Mouse (Mus musculus): ENCODE measurements around the gene Tubd1. TPM values are rescaled to one million over a fixed set of nuclear protein-coding genes. Genes with fewer than 3 reads are reported as not detected.

The Tubd1 gene
- polyA plus RNA-seq, 2 experiments from 2014 or later = 4.0 to 6.7 TPM

GRCm38 (mm10) chr11:86584898-86585597 is 40.3 kb downstream of the Tubd1 start:
- no peak for ATAC-seq

DNA sequence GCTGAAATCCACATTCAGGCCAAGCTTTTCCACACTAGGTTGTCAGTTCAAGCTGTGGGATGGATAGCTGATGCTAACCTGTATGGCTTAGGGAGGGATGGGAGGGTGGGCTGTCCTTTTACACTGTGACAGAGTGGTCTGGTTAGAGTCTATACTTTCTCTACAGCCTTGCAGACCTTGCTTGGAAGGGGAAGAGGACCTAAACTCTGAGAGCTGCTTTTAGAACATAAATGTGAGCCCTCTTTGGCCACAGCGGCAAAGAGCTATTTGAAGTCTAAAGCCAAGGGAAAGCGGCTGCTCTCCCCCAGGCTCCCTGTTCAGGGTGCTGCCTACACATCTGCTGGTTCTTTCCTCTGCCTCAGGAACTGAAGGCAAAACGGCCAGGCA is 40.8 kb downstream of the Tubd1 start:
- ATAC-seq = no peak

DNA sequence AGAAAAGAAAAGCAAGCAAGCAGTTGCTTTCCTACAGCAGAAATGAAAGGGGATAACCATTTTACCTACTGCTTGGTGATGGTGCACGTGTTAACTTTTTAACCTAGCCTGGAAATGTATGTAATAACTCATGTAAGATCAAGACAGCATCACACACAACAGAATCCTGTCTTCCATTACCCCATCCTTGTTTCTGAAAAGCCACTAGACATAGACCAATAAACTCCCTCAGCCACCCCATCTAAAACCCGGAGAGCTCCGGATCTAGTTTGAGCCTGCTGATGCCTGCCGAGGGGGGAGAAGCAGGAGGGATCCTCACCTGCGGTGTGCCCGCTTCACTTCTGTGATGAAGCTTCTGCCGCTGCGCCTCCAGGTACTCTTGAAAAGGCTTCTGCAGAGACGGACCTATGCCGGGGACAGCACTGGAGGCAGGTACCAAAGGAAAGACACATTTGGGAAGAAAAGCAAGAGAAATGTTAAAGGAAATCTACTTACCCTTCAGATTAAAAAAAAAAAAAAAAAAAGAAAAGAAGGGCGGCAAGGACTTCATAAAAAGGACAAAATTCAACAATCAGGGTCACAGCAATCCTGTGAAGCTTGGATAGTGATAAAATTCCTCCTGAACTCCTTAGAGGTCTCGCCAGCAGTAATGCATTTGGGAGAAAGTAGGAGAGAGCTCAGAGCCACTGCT is 41.5 kb downstream of the Tubd1 start:
- peak; percentile 15 for ATAC-seq

DNA sequence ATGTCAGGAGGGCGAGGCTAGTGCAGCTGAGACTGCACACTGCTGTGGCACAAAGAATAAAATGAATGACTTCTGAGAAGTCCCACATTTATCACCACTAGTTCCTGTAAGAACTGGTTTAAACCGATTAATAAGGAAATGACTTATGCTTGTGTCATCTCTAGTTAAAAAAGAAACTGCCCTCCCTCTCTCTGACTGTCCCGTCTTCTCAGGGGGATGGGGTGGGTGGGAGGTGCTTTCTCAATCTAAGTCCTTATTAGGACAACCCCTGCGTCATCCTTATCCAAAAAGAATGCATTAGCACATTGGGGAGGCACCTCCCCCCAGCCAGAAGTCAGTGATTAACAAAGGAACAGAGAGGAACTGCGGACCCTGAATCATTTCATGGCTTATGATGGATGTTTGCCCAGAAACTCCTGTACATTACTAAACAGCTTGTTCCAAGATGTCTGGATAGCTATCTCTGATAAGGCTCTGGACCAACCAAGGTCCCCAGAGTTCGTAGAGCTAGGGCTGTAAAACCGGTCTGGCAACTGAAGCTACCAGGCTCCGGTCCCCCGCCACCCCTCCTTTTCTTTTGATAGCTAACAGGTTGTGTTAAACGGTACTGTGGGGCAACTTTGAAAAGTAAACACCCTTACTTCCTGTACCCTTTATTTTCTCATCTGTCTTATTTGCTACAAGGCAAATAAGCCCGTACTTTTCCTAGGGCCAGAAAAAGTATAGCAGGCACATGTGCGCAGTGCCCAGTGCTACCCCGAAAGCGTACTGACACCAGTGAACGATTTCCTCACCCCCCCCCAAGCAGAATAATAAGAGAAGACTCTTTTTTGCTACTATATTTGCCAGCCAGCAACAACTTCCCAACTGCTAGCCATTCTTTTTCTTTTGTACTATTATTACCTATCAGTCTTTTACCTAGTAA is 42.3 kb downstream of the Tubd1 start:
- peak; percentile 71 for ATAC-seq

DNA sequence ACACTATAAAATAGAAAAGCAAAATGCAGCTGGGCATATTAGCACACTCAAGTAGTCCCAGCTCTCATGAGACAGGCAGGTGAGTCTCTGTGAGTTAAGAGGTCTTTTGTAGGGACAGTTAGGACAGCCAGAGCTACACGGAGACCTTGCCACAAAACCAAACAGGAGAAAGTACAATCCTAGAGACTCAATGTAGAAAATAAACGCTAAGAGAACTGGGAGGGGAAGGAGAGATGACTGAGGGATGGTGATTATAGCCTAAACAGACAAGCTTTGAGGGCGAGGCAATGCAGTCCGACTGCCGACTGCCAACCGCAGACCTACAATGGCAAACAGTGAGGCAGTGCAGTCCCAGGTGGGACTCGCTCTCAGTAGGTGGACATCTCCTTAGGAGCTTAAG is 43.0 kb downstream of the Tubd1 start:
- ATAC-seq = no peak

DNA sequence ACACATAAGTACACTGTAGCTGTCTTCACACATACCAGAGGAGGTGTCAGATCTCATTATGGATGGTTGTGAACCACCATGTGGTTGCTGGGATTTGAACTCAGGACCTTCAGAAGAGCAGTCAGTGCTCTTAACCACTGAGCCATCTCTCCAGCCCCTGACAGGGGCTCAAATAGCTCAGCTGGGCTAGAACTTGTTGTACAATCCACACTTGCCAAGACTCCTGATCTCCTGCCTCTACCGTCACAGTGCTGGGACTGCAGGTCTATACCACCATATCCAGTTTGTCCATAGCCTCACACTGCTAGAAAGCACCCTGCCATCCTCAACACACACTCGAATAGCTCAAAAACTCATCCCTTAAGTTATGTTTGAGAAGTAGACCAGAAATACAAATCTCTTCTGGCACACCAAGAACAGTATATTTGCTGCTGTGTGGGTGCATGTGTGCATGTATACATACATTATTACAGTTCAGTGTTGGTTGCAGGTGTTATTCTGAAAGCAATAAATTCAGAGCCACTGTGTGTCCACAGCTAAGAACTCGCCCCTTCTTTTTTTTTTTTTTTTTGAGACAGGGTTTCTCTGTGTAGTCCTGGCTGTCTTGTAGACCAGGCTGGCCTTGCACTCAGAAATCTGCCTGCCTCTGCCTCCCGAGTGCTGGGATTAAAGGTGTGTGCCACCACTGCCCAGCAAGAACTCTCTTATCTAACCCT is 44.0 kb downstream of the Tubd1 start:
- no peak for ATAC-seq

GRCm38 (mm10) chr11:86590066-86590465 is 45.3 kb downstream of the Tubd1 start:
- ATAC-seq = no peak

DNA sequence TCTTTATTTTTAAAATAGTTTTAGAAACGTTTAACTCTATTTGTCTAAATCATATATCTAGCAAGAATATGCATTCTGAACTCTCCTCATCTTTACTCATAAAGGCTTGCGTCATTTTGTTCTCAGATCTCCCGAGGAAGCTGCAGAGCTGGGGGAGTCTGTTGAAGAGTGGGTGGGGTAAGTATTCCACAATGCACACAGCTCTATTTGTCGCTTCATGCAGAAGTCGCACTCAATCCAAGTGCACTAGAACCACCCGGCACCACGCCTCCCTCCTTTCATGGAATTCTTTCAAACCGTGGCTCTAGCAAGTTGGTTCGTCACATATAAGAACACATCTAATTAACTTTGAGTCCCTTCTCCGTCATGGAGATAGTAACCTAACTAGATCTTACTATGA is 45.8 kb downstream of the Tubd1 start:
- ATAC-seq = no peak

DNA sequence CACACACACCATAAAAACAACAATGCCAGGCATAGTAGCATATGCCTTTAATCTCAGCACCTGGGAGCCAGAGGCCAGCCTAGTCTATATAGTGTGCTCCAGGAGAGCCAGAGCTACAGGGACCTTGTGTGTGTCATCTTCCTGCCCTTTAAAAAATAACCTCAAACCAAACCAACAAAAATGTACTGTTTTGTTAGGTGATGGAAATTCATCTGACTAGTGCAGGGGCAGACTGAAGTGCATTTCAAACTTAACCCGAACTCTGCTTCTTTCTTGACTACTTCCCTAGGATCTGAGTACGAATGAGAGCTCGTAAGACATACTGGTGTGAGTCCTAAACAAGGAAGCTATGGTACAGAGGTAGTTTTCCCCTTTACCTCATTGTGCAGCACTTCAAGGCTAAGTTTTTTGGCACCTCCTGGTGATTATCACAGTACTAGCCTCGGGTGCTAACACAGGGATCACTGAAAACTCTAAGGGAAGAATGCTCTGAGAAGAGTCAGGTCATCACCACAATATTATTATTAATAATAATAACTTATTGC is 46.6 kb downstream of the Tubd1 start:
- no peak for ATAC-seq

DNA sequence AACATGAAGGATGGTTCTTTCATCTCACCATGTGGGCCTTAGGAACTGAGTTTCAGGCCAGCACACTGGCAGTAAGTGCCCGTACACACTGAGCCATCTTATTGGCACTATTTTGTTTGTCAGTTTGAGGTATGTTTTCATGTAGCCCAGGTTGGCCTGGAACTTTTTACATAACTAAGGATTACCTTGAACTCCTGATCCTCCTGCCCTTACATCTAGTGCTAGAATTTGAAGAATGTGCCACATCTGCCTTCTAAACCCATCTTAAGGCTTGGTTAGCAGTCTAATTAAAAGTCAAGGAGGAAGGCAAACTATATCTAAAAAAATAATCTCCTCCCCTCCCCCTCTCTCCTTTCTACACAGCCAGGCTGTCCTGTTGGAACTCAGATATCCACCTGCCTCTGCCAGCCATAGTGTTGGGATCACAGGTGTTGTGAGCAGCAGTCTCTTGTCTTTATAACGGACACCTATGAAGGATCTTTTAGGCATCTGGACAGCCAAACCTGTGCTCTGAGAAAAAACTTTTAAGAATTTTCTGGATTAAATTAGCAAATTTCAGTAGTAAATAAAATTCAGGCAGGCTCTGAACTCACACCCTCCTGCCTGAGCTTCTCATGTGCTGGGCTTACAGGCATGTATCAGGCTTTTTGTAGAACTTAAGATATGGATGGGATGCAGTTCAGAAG is 47.3 kb downstream of the Tubd1 start:
- ATAC-seq = no peak

DNA sequence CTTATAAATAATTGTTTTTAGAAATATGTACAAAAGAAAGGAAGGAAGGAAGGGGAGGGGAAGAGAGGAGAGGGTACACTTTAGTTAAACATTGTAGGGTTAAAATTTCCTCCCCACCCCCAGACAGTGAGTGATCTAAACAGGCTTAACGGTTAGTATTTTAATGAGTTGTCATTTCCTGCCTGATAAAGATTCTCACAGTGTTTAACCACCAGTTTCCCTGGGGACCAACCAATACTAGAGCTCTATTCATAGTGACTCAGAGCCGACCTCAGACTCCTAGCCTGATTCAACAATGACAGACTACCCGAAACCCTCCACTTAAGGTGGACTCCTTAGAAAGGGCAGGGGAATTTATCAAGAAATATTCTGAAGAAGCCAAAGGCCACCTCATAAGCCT is 48.2 kb downstream of the Tubd1 start:
- ATAC-seq = peak; percentile 86

DNA sequence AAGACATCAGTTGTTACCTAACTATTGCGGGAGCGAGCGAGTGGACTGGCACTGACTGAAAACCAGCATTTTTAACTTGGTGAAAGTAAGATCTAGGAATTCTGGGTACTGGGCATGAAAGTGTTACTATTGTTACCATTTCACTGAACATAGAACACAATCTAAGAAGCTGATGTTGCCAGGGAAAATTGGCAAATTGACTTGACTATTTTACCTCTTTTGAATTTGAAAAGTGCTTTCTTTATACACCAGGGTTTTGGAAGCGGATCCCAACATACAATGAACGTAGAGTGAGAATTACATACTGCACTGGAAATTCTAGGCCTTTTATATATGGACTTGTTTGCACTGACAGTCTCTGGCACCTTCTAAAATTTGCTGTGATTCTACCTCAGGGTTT is 48.7 kb downstream of the Tubd1 start:
- no peak for ATAC-seq

GRCm38 (mm10) chr11:86594188-86594876 is 49.5 kb downstream of the Tubd1 start:
- ATAC-seq = no peak

DNA sequence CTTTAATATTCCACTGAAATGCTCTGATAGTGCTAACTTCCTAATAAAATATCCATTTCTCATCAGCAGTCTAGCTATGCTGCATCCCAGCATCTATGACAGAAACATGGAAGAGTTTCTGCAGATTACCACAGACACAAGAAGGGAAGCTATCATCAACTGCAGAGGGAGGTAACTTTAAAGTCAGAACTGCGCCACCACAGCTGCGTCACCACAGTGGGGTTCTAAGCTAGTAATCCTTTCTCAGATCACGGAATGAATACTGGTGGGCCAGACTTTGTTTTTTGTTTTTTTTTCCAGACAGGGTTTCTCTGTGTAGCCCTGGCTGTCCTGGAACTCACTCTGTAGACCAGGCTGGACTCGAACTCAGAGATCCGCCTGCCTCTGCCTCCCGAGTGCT is 50.6 kb downstream of the Tubd1 start:
- ATAC-seq = no peak

DNA sequence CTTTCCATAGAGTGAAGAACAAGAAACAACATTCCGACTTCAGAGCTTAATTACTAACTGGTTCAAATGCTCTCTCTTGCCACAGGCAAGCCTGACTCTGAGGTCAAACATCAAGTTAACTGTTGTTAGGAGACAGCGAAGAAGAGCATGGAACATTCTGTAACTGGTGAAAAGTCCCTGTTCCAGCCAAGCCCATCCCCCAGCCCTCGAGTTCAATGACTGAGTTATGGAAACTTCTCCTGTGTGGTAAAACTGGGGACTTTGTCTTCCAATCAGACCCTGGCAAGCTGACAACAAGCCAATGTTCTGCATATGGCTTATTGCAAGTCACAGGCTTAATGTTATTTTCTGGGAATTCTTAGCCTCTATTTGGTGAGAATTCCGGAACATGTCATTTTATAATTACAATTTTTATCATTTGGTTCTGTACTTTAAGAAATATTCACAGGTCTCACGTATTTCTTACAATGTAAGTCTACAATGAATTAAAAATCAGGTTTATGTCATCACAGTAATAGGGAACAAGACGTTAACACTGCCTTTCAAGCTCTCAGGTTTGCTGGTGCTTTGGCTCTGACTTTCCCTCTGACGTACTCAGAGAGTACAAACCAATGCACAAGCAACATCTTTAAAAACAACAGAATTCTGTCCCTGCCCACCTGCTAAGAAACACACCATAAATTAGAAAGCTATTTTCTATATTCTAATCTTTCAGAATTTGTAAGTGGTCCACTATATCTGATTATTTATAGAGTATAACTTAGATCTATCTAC is 51.6 kb downstream of the Tubd1 start:
- ATAC-seq = peak; percentile 30

DNA sequence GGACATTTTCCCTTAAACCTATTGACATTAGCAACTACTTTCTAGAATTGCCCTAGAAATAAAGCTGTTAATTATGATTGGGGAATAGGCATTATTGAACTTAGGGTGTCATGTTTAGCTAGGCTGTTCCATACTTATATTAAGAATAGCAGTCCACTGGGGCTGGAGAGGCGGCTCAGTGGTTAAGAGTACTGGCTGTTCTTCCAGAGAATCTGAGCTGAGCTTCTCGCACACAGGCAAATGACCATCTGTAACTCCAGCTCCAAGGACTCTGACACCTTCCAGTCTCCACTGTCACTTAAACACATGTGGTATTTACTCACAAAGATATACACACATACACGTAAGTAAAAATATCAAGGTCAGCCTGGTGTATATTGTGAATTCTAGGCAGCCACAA is 52.2 kb downstream of the Tubd1 start:
- no peak for ATAC-seq

DNA sequence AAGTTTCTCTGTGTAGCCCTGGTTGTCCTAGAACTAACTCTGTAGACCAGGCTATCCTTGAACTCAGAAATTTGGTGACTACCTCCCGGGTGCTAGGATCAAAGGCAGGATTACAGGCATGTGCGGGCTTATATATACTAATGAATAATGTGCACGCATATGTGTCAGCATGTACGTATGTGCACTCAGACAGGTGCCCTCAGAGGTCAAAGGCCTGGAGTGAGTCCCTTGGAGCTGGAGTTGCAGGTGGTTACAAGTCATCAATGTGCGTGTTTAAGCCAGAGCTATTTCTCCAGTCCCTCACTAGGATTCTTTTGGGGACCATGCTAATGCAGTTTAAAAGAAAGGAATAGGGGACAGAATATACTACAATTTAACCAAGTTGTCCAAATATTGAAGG is 53.4 kb downstream of the Tubd1 start:
- ATAC-seq = no peak

DNA sequence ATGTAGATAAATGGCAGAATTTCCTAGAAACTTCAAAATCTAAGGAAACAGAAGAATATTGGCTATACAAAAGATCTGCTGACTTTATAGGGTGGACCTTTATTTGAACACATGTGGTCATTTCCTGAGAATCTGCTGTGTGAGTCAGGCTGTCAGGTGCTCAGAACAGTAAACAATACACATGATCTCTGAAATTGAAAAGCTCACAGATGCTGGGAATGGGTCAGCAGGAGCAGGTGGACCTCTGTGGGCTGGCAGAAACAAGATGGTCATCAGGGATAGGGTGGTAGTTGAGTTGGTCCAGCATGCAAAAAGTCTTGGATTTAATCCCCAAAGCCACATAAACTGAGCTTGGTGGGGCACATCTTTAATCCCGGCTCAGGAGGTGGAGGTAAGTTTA is 53.8 kb downstream of the Tubd1 start:
- ATAC-seq = no peak

DNA sequence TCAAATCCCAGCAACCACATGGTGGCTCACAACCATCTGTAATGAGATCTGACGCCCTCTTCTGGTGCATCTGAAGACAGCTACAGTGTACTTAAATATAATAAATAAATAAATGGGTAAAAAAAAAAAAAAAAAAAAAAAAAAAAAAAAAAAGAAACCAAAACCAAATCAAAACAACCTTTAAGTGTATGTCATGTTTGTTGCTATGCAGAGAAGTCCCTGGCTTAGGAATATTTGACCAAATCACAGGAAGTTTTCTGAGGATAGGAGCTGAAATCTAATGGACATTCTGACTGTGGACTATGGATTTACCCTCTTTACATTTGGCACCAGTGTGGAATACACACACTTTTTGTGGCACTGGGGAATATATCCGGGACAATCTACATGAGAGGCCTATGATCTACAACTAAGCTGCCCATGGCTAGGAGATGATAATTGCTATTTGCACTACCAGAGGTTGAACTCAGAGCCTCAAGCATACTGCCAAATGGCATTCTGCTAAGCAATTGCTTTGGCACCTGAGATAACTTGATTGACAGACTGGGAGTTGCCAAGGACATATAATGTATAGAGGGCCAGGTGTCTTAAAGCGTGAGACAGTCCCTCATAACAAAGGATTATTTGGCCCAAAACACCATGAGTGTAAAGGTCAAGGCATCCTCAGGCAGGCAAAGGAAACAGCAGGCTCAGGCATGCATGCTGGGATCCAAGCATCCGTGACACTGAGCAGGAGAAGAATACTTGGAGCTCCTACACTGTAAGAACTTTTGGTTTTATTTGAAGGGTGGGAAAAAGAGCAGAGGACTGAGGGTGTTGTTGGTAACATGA is 54.8 kb downstream of the Tubd1 start:
- ATAC-seq = no peak

GRCm38 (mm10) chr11:86600209-86600557 is 55.4 kb downstream of the Tubd1 start:
- ATAC-seq = no peak
